Mouse (Mus musculus): Measurements from ENCODE around the gene Brca1.

DNA sequence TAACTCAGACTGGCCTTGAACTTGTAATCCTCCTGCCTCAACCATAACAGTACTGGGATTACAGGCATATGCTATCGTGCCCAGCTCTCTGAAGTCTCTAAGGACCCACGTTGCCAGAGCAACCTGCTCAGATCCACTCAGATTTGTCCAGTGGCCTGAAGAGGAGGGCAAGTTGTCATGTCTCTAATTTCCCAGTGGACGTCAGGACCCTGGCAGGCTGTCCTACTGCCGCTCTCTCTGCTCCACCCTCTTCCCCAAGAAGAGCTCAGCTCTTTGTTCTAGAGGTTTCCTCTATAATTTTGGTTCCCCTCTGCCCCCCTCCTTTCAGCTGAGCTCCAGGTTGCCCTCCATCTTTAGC is 74.6 kb downstream of the Brca1 start:
- TF ChIP-seq CTCF (IDR thresholded peaks at IDR 0.05; ENCODE audit: borderline replicate concordance, insufficient read depth, low read depth, low read length) (no peak), POLR2A (IDR thresholded peaks at IDR 0.05; ENCODE audit: borderline replicate concordance, insufficient read depth, low read length) (no peak)

Data from cerebellum, adult 2 months (tissue).